Mouse (Mus musculus) stomach, embryonic 16.5 days (tissue): ENCODE data around the gene Ncf1. TPM values are rescaled to one million over a fixed set of nuclear protein-coding genes. Genes with fewer than 3 reads are reported as not detected.

Experiments
- ATAC-seq: fragments of 200-750 bp; cut with Nextera tagmentation; 2 replicates; pipeline ENCODE4 v1.8.0; 2017; ENCODE audit warnings: moderate number of reproducible peaks, moderate TSS enrichment; ENCODE audit not compliant: insufficient read depth, low FRiP score
- H3K27ac ChIP-seq: fragments of 300-500 bp; sonication (generic); 2 replicates; pipeline ENCODE4 v1.5.1; 2014; ENCODE audit warnings: low read length
- H3K27me3 ChIP-seq: fragments of 300-500 bp; sonication (generic); 2 replicates; pipeline ENCODE4 v1.6.1; 2014; ENCODE audit warnings: low read length, control low read depth, mixed read lengths; ENCODE audit not compliant: control insufficient read depth, insufficient read depth
- H3K36me3 ChIP-seq: fragments of 300-500 bp; sonication (generic); 2 replicates; pipeline ENCODE4 v1.6.1; 2014; ENCODE audit warnings: low read length; ENCODE audit not compliant: control insufficient read depth, insufficient read depth
- H3K4me1 ChIP-seq: fragments of 300-500 bp; sonication (generic); 2 replicates; pipeline ENCODE4 v1.6.1; 2014; ENCODE audit warnings: low read length, control low read depth, mixed read lengths; ENCODE audit not compliant: control insufficient read depth, insufficient read depth
- H3K4me2 ChIP-seq: fragments of 300-500 bp; sonication (generic); 2 replicates; pipeline ENCODE4 v1.6.1; 2014; ENCODE audit warnings: low read depth, low read length, mixed read lengths
- H3K4me3 ChIP-seq: fragments of 300-500 bp; sonication (generic); replicated peaks from 2 replicates; pipeline ENCODE4 v1.5.1; 2014; ENCODE audit warnings: mild to moderate bottlenecking, low read length
- H3K9ac ChIP-seq: fragments of 300-500 bp; sonication (generic); 2 replicates; pipeline ENCODE4 v1.6.1; 2014; ENCODE audit warnings: low read length
- H3K9me3 ChIP-seq: fragments of 300-500 bp; sonication (generic); replicated peaks from 2 replicates; pipeline ENCODE4 v1.6.1; 2016; ENCODE audit warnings: low read length, control low read depth; ENCODE audit not compliant: control insufficient read depth
- WGBS: fragments of 180-500 bp; shearing (Covaris S2); extraction: QIAGEN DNeasy Blood & Tissue Kit; methylation state at CpG from one replicate; pipeline ENCODE4 v1.1.7; 2014; 5-methylcytosine and 5-hydroxymethylcytosine counted together
- polyA plus RNA-seq: library from polyadenylated mRNA; unstranded; fragments of >200 nt; fragmentation: Nextera tagmentation; extraction: Ambion mirVana; gene quantifications from 2 replicates; pipeline ENCODE4 v1.2.1, GENCODE M21; 2015

Gene Ncf1
- polyA plus RNA-seq, 1 experiment from 2014 or later: 8.2 TPM

DNA sequence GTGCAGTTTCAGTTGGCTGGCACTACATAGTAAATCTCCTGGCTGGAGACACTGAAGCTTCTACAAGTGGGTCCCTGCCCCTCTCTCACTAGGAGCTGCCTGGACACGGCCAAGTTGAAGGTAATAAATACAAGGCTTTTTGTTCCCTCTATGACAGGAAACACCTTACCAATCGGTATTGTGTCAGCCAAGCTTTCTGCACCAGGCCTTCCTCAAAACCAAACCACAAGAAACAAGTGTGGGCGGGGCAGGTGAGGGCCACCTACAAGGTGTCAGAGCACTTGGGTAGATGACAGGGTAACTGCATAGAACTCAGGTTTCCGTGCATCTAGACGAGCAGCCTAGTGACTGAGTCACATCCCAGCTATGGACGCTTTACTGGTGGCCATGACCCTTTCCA lies 7.4 kb upstream of the Ncf1 start:
- peak overlapping the region; percentile 9; the same call in 1 of the 2 replicates for H3K27ac ChIP-seq
- 72% methylated on average over 6 of the region's 6 CpGs for WGBS
- H3K9me3 ChIP-seq: no peaks in the 10 kb centered on the region
- no peak overlapping the region for H3K9ac ChIP-seq
- no peaks in the 10 kb centered on the region for H3K27me3 ChIP-seq
- H3K4me2 ChIP-seq: no peak overlapping the region
- H3K4me3 ChIP-seq: no peak overlapping the region
- ATAC-seq: no peak
- peaks cover 42% of the 10 kb centered on the region for H3K36me3 ChIP-seq
- peaks cover 29% of the 10 kb centered on the region for H3K4me1 ChIP-seq

- no peak for ATAC-seq
- H3K27ac ChIP-seq: 0 out of 2 replicates have a peak overlapping the region, but pooled peaks have one; percentile 9
- no peaks in the 10 kb centered on the region for H3K27me3 ChIP-seq
- peaks cover 37% of the 10 kb centered on the region for H3K36me3 ChIP-seq
- H3K4me3 ChIP-seq: no peak overlapping the region
- no peak overlapping the region for H3K4me2 ChIP-seq
- no peak overlapping the region for H3K9ac ChIP-seq
- 79% methylated on average over 3 of the region's 3 CpGs for WGBS
- peaks cover 29% of the 10 kb centered on the region for H3K4me1 ChIP-seq
- no peaks in the 10 kb centered on the region for H3K9me3 ChIP-seq
Observed at GRCm38 (mm10) chr5:134236241-134236640, 6.8 kb upstream of the Ncf1 start.

DNA sequence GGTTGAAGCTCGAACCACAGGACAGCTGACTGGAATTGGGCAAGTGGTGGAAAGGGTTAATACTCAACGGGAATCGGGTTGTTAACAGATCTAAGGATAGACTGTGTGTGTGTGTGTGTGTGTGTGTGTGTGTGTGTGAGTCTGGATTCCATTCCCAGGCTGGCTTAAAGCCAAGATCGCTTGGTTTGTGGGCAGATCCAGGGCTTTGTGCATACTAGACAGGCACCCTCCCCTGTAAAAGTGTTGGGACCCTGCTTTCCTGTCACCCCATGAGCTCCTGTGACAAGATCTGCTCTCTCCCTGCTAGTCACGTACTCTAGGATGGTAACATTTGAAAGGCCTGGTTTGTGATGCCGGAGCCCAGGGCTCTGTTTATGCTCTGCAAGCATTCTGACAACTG lies 5.7 kb upstream of the Ncf1 start:
- no peak overlapping the region for H3K4me2 ChIP-seq
- H3K9me3 ChIP-seq: no peaks in the 10 kb centered on the region
- WGBS: 22% methylated on average over 6 of the region's 6 CpGs
- ATAC-seq: 0 out of 2 replicates have a peak, but pooled peaks have one; percentile 2
- no peak overlapping the region for H3K9ac ChIP-seq
- H3K27me3 ChIP-seq: no peaks in the 10 kb centered on the region
- no peak overlapping the region for H3K4me3 ChIP-seq
- H3K4me1 ChIP-seq: peaks cover 29% of the 10 kb centered on the region
- H3K36me3 ChIP-seq: peaks cover 28% of the 10 kb centered on the region
- H3K27ac ChIP-seq: peak overlapping the region; percentile 44; the same call in 1 of the 2 replicates

DNA sequence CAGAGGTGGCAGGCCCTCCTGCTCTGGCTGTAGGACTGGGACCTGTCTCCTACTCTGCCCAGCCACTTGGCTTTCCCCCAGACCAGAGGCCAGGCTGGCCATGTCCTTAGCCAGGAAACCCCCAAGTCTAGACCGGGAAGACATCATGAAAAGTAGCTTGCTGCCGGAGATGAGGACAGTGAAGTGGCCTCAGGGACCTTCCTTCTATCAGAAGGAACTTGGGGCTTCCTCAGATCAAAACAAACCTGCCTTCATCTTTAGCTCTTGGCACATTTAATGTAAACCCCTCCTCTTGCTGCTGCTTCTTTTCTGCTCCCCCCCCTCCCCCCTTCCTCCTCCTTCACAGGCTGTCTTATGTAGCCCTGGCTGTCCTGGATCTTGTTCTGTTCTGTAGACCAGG lies 4.8 kb upstream of the Ncf1 start:
- Histone ChIP-seq H3K4me1 (peaks cover 29% of the 10 kb centered on the region), H3K4me3 (no peak overlapping the region), H3K27me3 (no peaks in the 10 kb centered on the region), H3K36me3 (peaks cover 22% of the 10 kb centered on the region), H3K9me3 (no peaks in the 10 kb centered on the region), H3K9ac (no peak overlapping the region), H3K27ac (peak overlapping the region; percentile 21; the same call in 1 of the 2 replicates), H3K4me2 (no peak overlapping the region)
- no peak for ATAC-seq
- 37% methylated on average over 2 of the region's 2 CpGs for WGBS

DNA sequence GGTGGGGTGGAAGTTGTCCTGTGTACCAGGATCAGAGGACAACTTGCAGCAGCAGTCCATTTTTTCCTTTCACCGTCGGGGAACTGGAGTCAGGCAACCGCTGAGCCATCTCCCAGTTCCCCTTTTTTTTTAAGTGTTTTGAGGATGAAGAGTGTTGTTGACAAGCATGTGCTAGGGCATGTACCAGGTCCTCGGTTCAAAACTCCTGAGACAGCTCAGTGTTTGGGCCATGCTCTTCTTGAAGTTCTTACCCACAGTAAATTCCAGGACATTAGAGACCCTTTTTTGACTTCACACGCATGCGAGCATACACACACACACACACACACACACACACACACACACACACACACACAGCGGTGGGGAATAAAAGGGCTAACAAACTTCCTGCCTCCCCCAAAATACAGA lies 3.8 kb upstream of the Ncf1 start:
- Histone ChIP-seq H3K4me1 (peaks cover 29% of the 10 kb centered on the region), H3K9ac (no peak overlapping the region), H3K36me3 (peaks cover 12% of the 10 kb centered on the region), H3K27me3 (no peaks in the 10 kb centered on the region), H3K27ac (no peak overlapping the region), H3K4me2 (no peak overlapping the region), H3K4me3 (no peak overlapping the region), H3K9me3 (no peaks in the 10 kb centered on the region)
- ATAC-seq: no peak
- 44% methylated on average over 7 of the region's 7 CpGs for WGBS

- H3K36me3 ChIP-seq: peaks cover 8% of the 10 kb centered on the region; the same call in 1 of the 2 replicates
- no peak overlapping the region for H3K4me2 ChIP-seq
- WGBS: 27% methylated on average over 7 of the region's 7 CpGs
- no peak overlapping the region for H3K9ac ChIP-seq
- no peaks in the 10 kb centered on the region for H3K27me3 ChIP-seq
- no peak overlapping the region for H3K4me3 ChIP-seq
- no peaks in the 10 kb centered on the region for H3K9me3 ChIP-seq
- H3K4me1 ChIP-seq: peaks cover 29% of the 10 kb centered on the region
- peak overlapping the region; percentile 59; the same call in 1 of the 2 replicates for H3K27ac ChIP-seq
- ATAC-seq: peak; percentile 3; the same call in 1 of the 2 replicates
Observed at GRCm38 (mm10) chr5:134232568-134232967, 3.1 kb upstream of the Ncf1 start.

DNA sequence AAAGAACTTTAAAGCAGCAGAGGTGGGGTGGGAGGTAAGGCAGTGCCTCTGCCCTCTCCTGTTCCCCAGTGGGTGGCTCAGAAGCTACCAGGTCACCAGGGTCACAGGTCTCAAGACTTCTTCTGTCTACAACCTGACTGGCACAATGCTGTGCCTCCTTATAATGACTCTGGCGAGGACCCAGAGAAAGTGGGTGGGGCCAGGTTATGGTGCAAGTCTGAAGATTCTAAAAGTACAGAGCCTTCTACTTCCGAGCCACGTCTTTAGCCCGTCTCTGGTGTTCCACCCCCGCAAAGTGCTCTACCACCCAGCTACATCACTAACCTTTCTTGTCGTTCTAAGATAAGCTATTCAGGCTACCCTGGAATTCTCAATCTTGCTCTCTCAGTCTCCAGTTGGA lies 2.7 kb upstream of the Ncf1 start:
- peaks cover 26% of the 10 kb centered on the region for H3K4me1 ChIP-seq
- H3K36me3 ChIP-seq: peaks cover 3% of the 10 kb centered on the region; the same call in 1 of the 2 replicates
- peak; percentile 14; the same call in 1 of the 2 replicates for ATAC-seq
- H3K9ac ChIP-seq: no peak overlapping the region
- peak overlapping the region; percentile 59; the same call in 1 of the 2 replicates for H3K27ac ChIP-seq
- no peaks in the 10 kb centered on the region for H3K27me3 ChIP-seq
- no peak overlapping the region for H3K4me3 ChIP-seq
- 48% methylated on average over 6 of the region's 6 CpGs for WGBS
- no peak overlapping the region for H3K4me2 ChIP-seq
- no peaks in the 10 kb centered on the region for H3K9me3 ChIP-seq

DNA sequence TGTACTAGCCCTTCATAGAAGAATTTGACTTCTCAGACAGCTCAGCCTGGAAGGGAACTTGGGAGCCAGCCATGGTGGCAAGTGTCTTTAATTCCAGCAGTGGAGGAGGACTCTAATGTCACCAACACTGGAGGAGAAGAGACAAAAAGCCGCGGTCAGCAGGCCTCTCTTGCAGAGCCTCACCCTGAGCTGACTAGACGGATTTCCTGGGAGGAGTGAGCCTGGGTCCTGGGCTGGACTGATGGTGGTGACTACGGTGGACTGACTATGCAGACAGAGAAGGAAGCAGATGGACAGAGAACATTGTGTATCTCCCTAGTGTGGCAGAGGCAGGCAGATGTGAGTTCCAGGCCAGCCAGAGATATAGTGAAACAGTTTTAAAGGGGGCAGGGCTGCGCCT lies 2.0 kb upstream of the Ncf1 start:
- peaks cover 26% of the 10 kb centered on the region for H3K4me1 ChIP-seq
- H3K9ac ChIP-seq: no peak overlapping the region
- no peak overlapping the region for H3K4me2 ChIP-seq
- ATAC-seq: no peak
- H3K4me3 ChIP-seq: no peak overlapping the region
- H3K9me3 ChIP-seq: no peaks in the 10 kb centered on the region
- WGBS: 72% methylated on average over 5 of the region's 5 CpGs
- no peaks in the 10 kb centered on the region for H3K36me3 ChIP-seq
- no peaks in the 10 kb centered on the region for H3K27me3 ChIP-seq
- peak overlapping the region; percentile 24; the same call in 1 of the 2 replicates for H3K27ac ChIP-seq

GRCm38 (mm10) chr5:134228249-134228638 lies 1.2 kb downstream of the Ncf1 start:
- no peak overlapping the region for H3K4me2 ChIP-seq
- H3K4me3 ChIP-seq: no peak overlapping the region
- H3K9ac ChIP-seq: no peak overlapping the region
- ATAC-seq: no peak
- WGBS: 68% methylated on average over 6 of the region's 6 CpGs
- no peak overlapping the region for H3K27ac ChIP-seq
- H3K36me3 ChIP-seq: no peaks in the 10 kb centered on the region
- H3K27me3 ChIP-seq: no peaks in the 10 kb centered on the region
- peaks cover 9% of the 10 kb centered on the region for H3K4me1 ChIP-seq
- H3K9me3 ChIP-seq: no peaks in the 10 kb centered on the region
